Mouse (Mus musculus) cerebellum, adult 2 months (tissue): ENCODE measurements at regions not wholly inside any gene's neighbourhood (a gene's known extent, or its start where the extent isn't known, plus 50 kb on each side); places are given as distances from the start of the nearest gene placed in this dataset.

Experiments used
- CTCF ChIP-seq: fragments of 200-500 bp; IDR thresholded peaks from 2 replicates; pipeline ENCODE4 v1.5.1; 2011; ENCODE audit warnings: low read depth, mild to moderate bottlenecking, control low read depth, low read length, moderate library complexity, borderline replicate concordance; ENCODE audit not compliant: insufficient read depth
- POLR2A ChIP-seq: fragments of 200-500 bp; IDR thresholded peaks from 2 replicates; pipeline ENCODE4 v1.6.1; 2011; ENCODE audit warnings: low read length, control low read depth, borderline replicate concordance; ENCODE audit not compliant: insufficient read depth

- TF ChIP-seq CTCF (no peak), POLR2A (no peak)
These were observed 90.2 kb upstream of the Nr4a3 start for GRCm38 (mm10) chr4:47954576-47955305.
